Mouse (Mus musculus): ENCODE results near the gene Abraxas2. TPM values are rescaled to one million over a fixed set of nuclear protein-coding genes. Genes with fewer than 3 reads are reported as not detected.

Abraxas2 gene
- total and polyA plus RNA-seq, 3 experiments: 30.1 to 31.1 TPM; not detected in 1

DNA sequence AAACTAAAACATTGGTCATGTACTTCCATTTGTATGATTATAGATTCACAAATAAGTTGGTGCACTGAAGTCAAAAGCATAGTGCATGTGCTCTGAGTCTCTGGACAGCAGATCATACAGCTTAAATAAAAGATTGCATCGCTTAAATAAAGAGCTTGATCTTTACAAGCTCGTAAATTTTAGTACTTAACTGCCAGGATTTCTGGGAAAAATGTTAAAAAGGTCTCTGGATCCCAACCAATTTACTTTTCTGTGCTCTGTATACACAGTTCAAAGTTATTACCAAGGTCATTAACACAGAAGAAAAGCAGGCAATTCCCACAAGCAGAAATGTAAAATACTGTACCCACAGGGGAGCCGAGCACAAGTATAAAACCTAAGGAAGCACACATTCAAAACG lies 28.1 kb upstream of the Abraxas2 start:
- no peak for TF ChIP-seq USF2 (IDR thresholded peaks at IDR 0.05; ENCODE audit: borderline replicate concordance in 1 of 2, insufficient read depth in 1 of 2, low read depth in 1 of 2, low read length in 2 of 2)
- no peak for TF ChIP-seq BHLHE40 (IDR thresholded peaks at IDR 0.05; ENCODE audit: borderline replicate concordance, low read depth, low read length)
- no peak for TF ChIP-seq MEF2A (IDR thresholded peaks at IDR 0.05; ENCODE audit: extremely low read depth, insufficient replicate concordance, low read depth, low read length, poor library complexity, severe bottlenecking)
- TF ChIP-seq TBP (IDR thresholded peaks at IDR 0.05; ENCODE audit: low read depth, low read length): no peak
- no peak for TF ChIP-seq ZMIZ1 (IDR thresholded peaks at IDR 0.05; ENCODE audit: low read depth, low read length)
- no peak for TF ChIP-seq ZNF384 (IDR thresholded peaks at IDR 0.05; ENCODE audit: low read depth, low read length)
- no peak for TF ChIP-seq KAT2A (conservative IDR thresholded peaks at IDR 0.05; ENCODE audit: low read depth, low read length)
- peaks cover 11 to 16% of the 10 kb centered on the region in 2 experiments for H3K36me3 ChIP-seq (ENCODE audit: control insufficient read depth in 1 of 2, insufficient read depth in 2 of 2, low read length in 2 of 2)

GRCm38 (mm10) chr7:132841287-132841686 lies 17.7 kb upstream of the Abraxas2 start:
- Histone ChIP-seq H3K27me3 (ENCODE audit: control insufficient read depth in 1 of 2, insufficient read depth in 2 of 2, low read length in 2 of 2) (no peaks in the 10 kb centered on the region), H3K36me3 (ENCODE audit: control insufficient read depth in 1 of 2, insufficient read depth in 2 of 2, low read length in 2 of 2) (no peaks in the 10 kb centered on the region; a peak in 2 of 4 replicates), H3K4me3 (ENCODE audit: control insufficient read depth in 1 of 2, insufficient read depth in 1 of 2, low read depth in 2 of 2, low read length in 2 of 2) (no peak overlapping the region), H3K9ac (ENCODE audit: control insufficient read depth, low read depth, low read length, poor library complexity, severe bottlenecking) (no peak overlapping the region), H3K4me1 (ENCODE audit: control insufficient read depth in 1 of 2, insufficient read depth in 2 of 2, low read length in 2 of 2) (no peaks in the 10 kb centered on the region; a peak in 1 of 4 replicates), H3K27ac (ENCODE audit: control insufficient read depth, low read depth, low read length) (no peak overlapping the region), H3K9me3 (replicated peaks; ENCODE audit: insufficient read depth, low read length) (no peaks in the 10 kb centered on the region), H3K79me2 (ENCODE audit: control insufficient read depth, insufficient read depth, low read length, poor library complexity) (no peaks in the 10 kb centered on the region)
- DNase-seq (ENCODE audit: low read depth, low spot score): no peak
- TF ChIP-seq ZC3H11A (IDR thresholded peaks at IDR 0.05; ENCODE audit: low read depth, low read length): no peak
- TF ChIP-seq USF2 (IDR thresholded peaks at IDR 0.05; ENCODE audit: borderline replicate concordance in 1 of 2, insufficient read depth in 1 of 2, low read depth in 1 of 2, low read length in 2 of 2): no peak
- no peak for TF ChIP-seq ZKSCAN1 (IDR thresholded peaks at IDR 0.05; ENCODE audit: low read depth, low read length)

More for the DNA sequence above, 28.1 kb upstream of the Abraxas2 start:
- Histone ChIP-seq H3K79me2 (ENCODE audit: control insufficient read depth, insufficient read depth, low read length, poor library complexity) (no peaks in the 10 kb centered on the region), H3K9ac (ENCODE audit: control insufficient read depth, low read depth, low read length, poor library complexity, severe bottlenecking) (no peak overlapping the region), H3K27me3 (ENCODE audit: control insufficient read depth in 1 of 2, insufficient read depth in 2 of 2, low read length in 2 of 2) (no peaks in the 10 kb centered on the region), H3K4me3 (ENCODE audit: control insufficient read depth in 1 of 2, insufficient read depth in 1 of 2, low read depth in 2 of 2, low read length in 2 of 2) (no peak overlapping the region), H3K4me1 (ENCODE audit: control insufficient read depth in 1 of 2, insufficient read depth in 2 of 2, low read length in 2 of 2) (peaks cover 5 to 13% of the 10 kb centered on the region in 2 experiments; a peak in 3 of 4 replicates), H3K27ac (ENCODE audit: control insufficient read depth, low read depth, low read length) (no peak overlapping the region), H3K9me3 (replicated peaks; ENCODE audit: insufficient read depth, low read length) (no peaks in the 10 kb centered on the region)
- no peak for DNase-seq (ENCODE audit: low read depth, low spot score)

GRCm38 (mm10) chr7:132842455-132842854 lies 16.6 kb upstream of the Abraxas2 start:
- DNase-seq (ENCODE audit: low read depth, low spot score): no peak
- Histone ChIP-seq H3K27me3 (ENCODE audit: control insufficient read depth in 1 of 2, insufficient read depth in 2 of 2, low read length in 2 of 2) (no peaks in the 10 kb centered on the region), H3K9me3 (replicated peaks; ENCODE audit: insufficient read depth, low read length) (no peaks in the 10 kb centered on the region), H3K79me2 (ENCODE audit: control insufficient read depth, insufficient read depth, low read length, poor library complexity) (no peaks in the 10 kb centered on the region), H3K9ac (ENCODE audit: control insufficient read depth, low read depth, low read length, poor library complexity, severe bottlenecking) (no peak overlapping the region), H3K4me3 (ENCODE audit: control insufficient read depth in 1 of 2, insufficient read depth in 1 of 2, low read depth in 2 of 2, low read length in 2 of 2) (no peak overlapping the region), H3K4me1 (ENCODE audit: control insufficient read depth in 1 of 2, insufficient read depth in 2 of 2, low read length in 2 of 2) (no peaks in the 10 kb centered on the region), H3K27ac (ENCODE audit: control insufficient read depth, low read depth, low read length) (no peak overlapping the region), H3K36me3 (ENCODE audit: control insufficient read depth in 1 of 2, insufficient read depth in 2 of 2, low read length in 2 of 2) (no peaks in the 10 kb centered on the region; a peak in 2 of 4 replicates)
- TF ChIP-seq CHD1 (IDR thresholded peaks at IDR 0.05; ENCODE audit: low read depth, low read length) (no peak), NRF1 (IDR thresholded peaks at IDR 0.05; ENCODE audit: insufficient read depth, low read depth, low read length, poor library complexity, severe bottlenecking) (no peak), E2F4 (IDR thresholded peaks at IDR 0.05; ENCODE audit: borderline replicate concordance, low read depth, low read length) (no peak), TBP (IDR thresholded peaks at IDR 0.05; ENCODE audit: low read depth, low read length) (no peak), NELFE (IDR thresholded peaks at IDR 0.05; ENCODE audit: low read depth, low read length) (no peak), GABPA (IDR thresholded peaks at IDR 0.05; ENCODE audit: low read depth, low read length) (no peak), MAZ (IDR thresholded peaks at IDR 0.05; ENCODE audit: low read depth, low read length) (no peak), USF1 (IDR thresholded peaks at IDR 0.05; ENCODE audit: low read depth, low read length) (no peak), ZKSCAN1 (IDR thresholded peaks at IDR 0.05; ENCODE audit: low read depth, low read length) (no peak), ELF1 (IDR thresholded peaks at IDR 0.05; ENCODE audit: low read depth, low read length) (no peak)
